Mouse (Mus musculus): Measurements from ENCODE around the gene Lamc1. TPM values are rescaled to one million over a fixed set of nuclear protein-coding genes. Genes with fewer than 3 reads are reported as not detected.
A peak's percentile ranks its signal among the peaks of the same experiment; 100 is the strongest.

The Lamc1 gene
- polyA plus RNA-seq, 1 experiment from 2014 or later = 193 TPM

DNA sequence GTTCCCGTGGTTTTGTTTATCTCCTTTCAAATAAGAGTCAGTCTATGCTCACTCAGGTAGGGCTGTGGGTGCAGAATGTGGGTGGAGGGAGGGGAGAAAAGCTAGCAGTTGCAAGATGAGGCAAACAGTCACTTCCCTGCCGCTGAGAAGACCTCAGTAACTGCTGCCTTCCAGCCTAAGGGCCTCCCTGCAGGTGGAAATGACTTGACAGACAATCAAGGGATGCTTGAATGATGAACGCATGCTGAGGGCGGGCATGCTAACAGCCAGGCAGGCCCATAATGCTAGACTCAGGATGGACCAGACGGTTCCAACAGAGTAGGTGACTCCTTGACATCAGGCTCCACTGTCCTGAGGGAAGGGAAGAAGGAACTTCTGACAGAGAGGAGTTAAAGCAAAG lies 116.9 kb downstream of the Lamc1 start:
- H3K27ac ChIP-seq (ENCODE audit: low read depth) = no peak overlapping the region
- H3K4me3 ChIP-seq (ENCODE audit: low read depth, low read length) = no peak overlapping the region
- DNase-seq = no peak
- TF ChIP-seq CTCF (IDR thresholded peaks at IDR 0.05; ENCODE audit: low read depth) = no peak
- H3K36me3 ChIP-seq (ENCODE audit: insufficient read depth) = peaks cover 29% of the 10 kb centered on the region
- no peaks in the 10 kb centered on the region for H3K27me3 ChIP-seq (ENCODE audit: insufficient read depth, low read length)
- WGBS = 69% methylated on average over 5 of the region's 5 CpGs
- no peaks in the 10 kb centered on the region for H3K9me3 ChIP-seq (ENCODE audit: low read depth, low read length)
- ATAC-seq (ENCODE audit: insufficient read depth) = no peak
- no peak overlapping the region for H3K4me2 ChIP-seq
- H3K4me1 ChIP-seq (ENCODE audit: insufficient read depth) = no peaks in the 10 kb centered on the region
- H3K9ac ChIP-seq = no peak overlapping the region

GRCm38 (mm10) chr1:153210992-153211391 lies 121.6 kb downstream of the Lamc1 start:
- H3K9me3 ChIP-seq (ENCODE audit: low read depth, low read length) = no peaks in the 10 kb centered on the region
- no peaks in the 10 kb centered on the region for H3K27me3 ChIP-seq (ENCODE audit: insufficient read depth, low read length)
- ATAC-seq (ENCODE audit: insufficient read depth) = no peak
- no peaks in the 10 kb centered on the region for H3K4me1 ChIP-seq (ENCODE audit: insufficient read depth)
- WGBS = 27% methylated on average over 4 of the region's 4 CpGs
- no peak overlapping the region for H3K27ac ChIP-seq (ENCODE audit: low read depth)
- no peak overlapping the region for H3K4me2 ChIP-seq
- TF ChIP-seq CTCF (IDR thresholded peaks at IDR 0.05; ENCODE audit: low read depth) = no peak
- H3K4me3 ChIP-seq (ENCODE audit: low read depth, low read length) = no peak overlapping the region
- no peak for DNase-seq
- H3K9ac ChIP-seq = no peak overlapping the region
- H3K36me3 ChIP-seq (ENCODE audit: insufficient read depth) = no peaks in the 10 kb centered on the region

- H3K4me1 ChIP-seq (ENCODE audit: insufficient read depth) = no peaks in the 10 kb centered on the region
- no peak for DNase-seq
- H3K4me2 ChIP-seq = no peak overlapping the region
- no peaks in the 10 kb centered on the region for H3K36me3 ChIP-seq (ENCODE audit: insufficient read depth)
- no peak overlapping the region for H3K9ac ChIP-seq
- no peak for ATAC-seq (ENCODE audit: insufficient read depth)
- no peaks in the 10 kb centered on the region for H3K9me3 ChIP-seq (ENCODE audit: low read depth, low read length)
- TF ChIP-seq CTCF (IDR thresholded peaks at IDR 0.05; ENCODE audit: low read depth) = no peak
- H3K4me3 ChIP-seq (ENCODE audit: low read depth, low read length) = no peak overlapping the region
- WGBS = 76% methylated on average over 2 of the region's 2 CpGs
- H3K27me3 ChIP-seq (ENCODE audit: insufficient read depth, low read length) = no peaks in the 10 kb centered on the region
- no peak overlapping the region for H3K27ac ChIP-seq (ENCODE audit: low read depth)
These were observed 122.4 kb downstream of the Lamc1 start for GRCm38 (mm10) chr1:153210198-153210597.

- WGBS = 39% methylated on average over 8 of the region's 8 CpGs
- Histone ChIP-seq H3K27me3 (ENCODE audit: insufficient read depth, low read length) (no peaks in the 10 kb centered on the region), H3K4me2 (no peak overlapping the region), H3K4me3 (ENCODE audit: low read depth, low read length) (no peak overlapping the region), H3K4me1 (ENCODE audit: insufficient read depth) (0 out of 2 replicates have a peak, but pooled peaks cover 4% of the 10 kb centered on the region), H3K9ac (no peak overlapping the region), H3K36me3 (ENCODE audit: insufficient read depth) (no peaks in the 10 kb centered on the region), H3K27ac (ENCODE audit: low read depth) (peak overlapping the region; percentile 30; the same call in 1 of the 2 replicates), H3K9me3 (ENCODE audit: low read depth, low read length) (no peaks in the 10 kb centered on the region)
- ATAC-seq (ENCODE audit: insufficient read depth) (peak; percentile 70), DNase-seq (peak; percentile 47)
- no peak for TF ChIP-seq CTCF (IDR thresholded peaks at IDR 0.05; ENCODE audit: low read depth)
These were observed 130.4 kb downstream of the Lamc1 start for GRCm38 (mm10) chr1:153202195-153202594.

- Histone ChIP-seq H3K27ac (ENCODE audit: low read depth) (peak overlapping the region; percentile 30; the same call in 1 of the 2 replicates), H3K4me3 (ENCODE audit: low read depth, low read length) (no peak overlapping the region), H3K4me1 (ENCODE audit: insufficient read depth) (0 out of 2 replicates have a peak, but pooled peaks cover 4% of the 10 kb centered on the region), H3K4me2 (no peak overlapping the region), H3K27me3 (ENCODE audit: insufficient read depth, low read length) (no peaks in the 10 kb centered on the region), H3K9me3 (ENCODE audit: low read depth, low read length) (no peaks in the 10 kb centered on the region), H3K36me3 (ENCODE audit: insufficient read depth) (no peaks in the 10 kb centered on the region), H3K9ac (no peak overlapping the region)
- peak; percentile 55 for DNase-seq
- TF ChIP-seq CTCF (IDR thresholded peaks at IDR 0.05; ENCODE audit: low read depth) = no peak
- no peak for ATAC-seq (ENCODE audit: insufficient read depth)
- 29% methylated on average over 14 of the region's 14 CpGs for WGBS
These were observed 131.1 kb downstream of the Lamc1 start for GRCm38 (mm10) chr1:153201448-153201847.

- ATAC-seq (ENCODE audit: insufficient read depth) (no peak), DNase-seq (no peak)
- WGBS = 79% methylated on average over 3 of the region's 3 CpGs
- no peak for TF ChIP-seq CTCF (IDR thresholded peaks at IDR 0.05; ENCODE audit: low read depth)
- no peaks in the 10 kb centered on the region for H3K27me3 ChIP-seq (ENCODE audit: insufficient read depth, low read length)
- no peak overlapping the region for H3K4me2 ChIP-seq
- H3K9ac ChIP-seq = no peak overlapping the region
- H3K27ac ChIP-seq (ENCODE audit: low read depth) = no peak overlapping the region
- no peaks in the 10 kb centered on the region for H3K9me3 ChIP-seq (ENCODE audit: low read depth, low read length)
- no peaks in the 10 kb centered on the region for H3K36me3 ChIP-seq (ENCODE audit: insufficient read depth)
- H3K4me1 ChIP-seq (ENCODE audit: insufficient read depth) = 0 out of 2 replicates have a peak, but pooled peaks cover 7% of the 10 kb centered on the region
- H3K4me3 ChIP-seq (ENCODE audit: low read depth, low read length) = no peak overlapping the region
These were observed 135.2 kb downstream of the Lamc1 start for GRCm38 (mm10) chr1:153197316-153197850.

GRCm38 (mm10) chr1:153192945-153193344 lies 139.6 kb downstream of the Lamc1 start:
- TF ChIP-seq CTCF (IDR thresholded peaks at IDR 0.05; ENCODE audit: low read depth) = no peak
- no peaks in the 10 kb centered on the region for H3K36me3 ChIP-seq (ENCODE audit: insufficient read depth)
- ATAC-seq (ENCODE audit: insufficient read depth) = no peak
- H3K9me3 ChIP-seq (ENCODE audit: low read depth, low read length) = no peaks in the 10 kb centered on the region
- DNase-seq = no peak
- H3K4me1 ChIP-seq (ENCODE audit: insufficient read depth) = peaks cover 15% of the 10 kb centered on the region; the same call in 1 of the 2 replicates
- no peak overlapping the region for H3K9ac ChIP-seq
- no peaks in the 10 kb centered on the region for H3K27me3 ChIP-seq (ENCODE audit: insufficient read depth, low read length)
- WGBS = 92% methylated on average over 6 of the region's 6 CpGs
- H3K4me3 ChIP-seq (ENCODE audit: low read depth, low read length) = no peak overlapping the region
- H3K27ac ChIP-seq (ENCODE audit: low read depth) = peak overlapping the region; percentile 28; the same call in 1 of the 2 replicates
- H3K4me2 ChIP-seq = no peak overlapping the region
